Comparison of ENCODE assay signal across 28 mouse cellular contexts in genomic region chr7:79425804-79426203, GRCm38 (mm10). TPM values are rescaled to one million over a fixed set of nuclear protein-coding genes. Genes with fewer than 3 reads are reported as not detected.
A peak's percentile ranks its signal among the peaks of the same experiment; 100 is the strongest.
DNase-seq lines count a peak whose midpoint lies in the region; ATAC-seq and TF ChIP-seq lines count a peak whose summit lies in the region.
"Had no signal": no experiment of that assay in that cellular context is flagged by ENCODE, and none has a peak within 500 bp of the region (broad histone marks: within the 10 kb centered on the region; RNA-seq: fewer than 3 reads in every experiment).

No protein-coding gene starts in this region.

- H3K9me3 ChIP-seq in forebrain, embryonic 14.5 days (replicated peaks; ENCODE audit: control insufficient read depth, low read length): no peaks in the 10 kb centered on the region
- no peaks in the 10 kb centered on the region for H3K9me3 ChIP-seq in forebrain, embryonic 15.5 days
- no peaks in the 10 kb centered on the region for H3K9me3 ChIP-seq in limb, embryonic 14.5 days (ENCODE audit: control insufficient read depth, low read length)
- H3K9me3 ChIP-seq: embryonic facial prominence, embryonic 10.5 days; kidney, embryonic 15.5 days; liver, embryonic 13.5 days; stomach, embryonic 15.5 days had no signal

- no peak overlapping the region; the same call in 1 of the 2 replicates for H3K27ac ChIP-seq in forebrain, embryonic 14.5 days (ENCODE audit: low read depth, low read length)
- H3K27ac ChIP-seq in forebrain, embryonic 15.5 days (replicated peaks): no peak overlapping the region
- no peak overlapping the region; the same call in 1 of the 2 replicates for H3K27ac ChIP-seq in limb, embryonic 14.5 days (replicated peaks; ENCODE audit: low read depth, low read length)
- H3K27ac ChIP-seq: embryonic facial prominence, embryonic 10.5 days; gastrocnemius, adult 2 months; kidney, embryonic 15.5 days; liver, embryonic 13.5 days; stomach, embryonic 15.5 days had no signal

- H3K4me2 ChIP-seq in forebrain, embryonic 14.5 days (ENCODE audit: low read length): no peak overlapping the region
- H3K4me2 ChIP-seq in forebrain, embryonic 15.5 days (replicated peaks): no peak overlapping the region
- H3K4me2 ChIP-seq in limb, embryonic 14.5 days (replicated peaks; ENCODE audit: low read depth, low read length, severe bottlenecking): no peak overlapping the region
- H3K4me2 ChIP-seq: kidney, embryonic 15.5 days; liver, embryonic 13.5 days; lung, embryonic 14.5 days; stomach, embryonic 15.5 days had no signal

- no peaks in the 10 kb centered on the region for H3K36me3 ChIP-seq in forebrain, embryonic 14.5 days (ENCODE audit: control insufficient read depth, insufficient read depth, low read length)
- H3K36me3 ChIP-seq in forebrain, embryonic 15.5 days: no peaks in the 10 kb centered on the region
- H3K36me3 ChIP-seq in limb, embryonic 14.5 days (ENCODE audit: control insufficient read depth, insufficient read depth, low read length): 0 out of 2 replicates have a peak, but pooled peaks cover 3% of the 10 kb centered on the region

- H3K4me1 ChIP-seq in forebrain, embryonic 14.5 days (ENCODE audit: control insufficient read depth, insufficient read depth, low read length): no peaks in the 10 kb centered on the region
- no peaks in the 10 kb centered on the region for H3K4me1 ChIP-seq in forebrain, embryonic 15.5 days
- no peaks in the 10 kb centered on the region for H3K4me1 ChIP-seq in limb, embryonic 14.5 days (ENCODE audit: control insufficient read depth, insufficient read depth, low read length)
- H3K4me1 ChIP-seq: kidney, embryonic 15.5 days; liver, embryonic 13.5 days; stomach, embryonic 15.5 days had no signal

- no peak overlapping the region for H3K4me3 ChIP-seq in forebrain, embryonic 14.5 days (ENCODE audit: low read depth, low read length)
- H3K4me3 ChIP-seq in forebrain, embryonic 15.5 days: no peak overlapping the region
- H3K4me3 ChIP-seq in limb, embryonic 14.5 days (replicated peaks; ENCODE audit: low read length): no peak overlapping the region
- H3K4me3 ChIP-seq: embryonic facial prominence, embryonic 10.5 days; gastrocnemius, adult 2 months; kidney, embryonic 15.5 days; liver, embryonic 13.5 days; stomach, embryonic 15.5 days had no signal

- H3K27me3 ChIP-seq in forebrain, embryonic 14.5 days (replicated peaks; ENCODE audit: control insufficient read depth, insufficient read depth, low read length): no peaks in the 10 kb centered on the region
- no peaks in the 10 kb centered on the region for H3K27me3 ChIP-seq in forebrain, embryonic 15.5 days
- H3K27me3 ChIP-seq in limb, embryonic 14.5 days (ENCODE audit: control insufficient read depth, insufficient read depth, low read length): no peaks in the 10 kb centered on the region
- H3K27me3 ChIP-seq: kidney, embryonic 15.5 days; liver, embryonic 13.5 days; stomach, embryonic 15.5 days had no signal

- ATAC-seq in forebrain, embryonic 14.5 days: no peak
- ATAC-seq in forebrain, embryonic 15.5 days (replicated peaks): no peak
- ATAC-seq in limb, embryonic 14.5 days (ENCODE audit: low FRiP score, low read depth): no peak
- no peak for ATAC-seq in megakaryocyte progenitor cell, adult 5-6 weeks (replicated peaks; ENCODE audit: poor library complexity)

- WGBS in forebrain, embryonic 14.5 days: 89% methylated on average over 10 of the region's 10 CpGs
- 76% methylated on average over 10 of the region's 10 CpGs for WGBS in forebrain, embryonic 15.5 days
- 70% methylated on average over 10 of the region's 10 CpGs for WGBS in limb, embryonic 14.5 days

- H3K9ac ChIP-seq in forebrain, embryonic 14.5 days (ENCODE audit: low read length): no peak overlapping the region
- H3K9ac ChIP-seq in forebrain, embryonic 15.5 days (replicated peaks): no peak overlapping the region
- H3K9ac ChIP-seq in limb, embryonic 14.5 days (ENCODE audit: low read depth, low read length, severe bottlenecking): peak overlapping the region; percentile 12; the same call in 1 of the 2 replicates
- H3K9ac ChIP-seq: kidney, embryonic 15.5 days; liver, embryonic 13.5 days; lung, embryonic 14.5 days; stomach, embryonic 15.5 days had no signal

- TF ChIP-seq POLR2A in limb, embryonic 14.5 days (IDR thresholded peaks at IDR 0.05; ENCODE audit: borderline replicate concordance, extremely low read depth, insufficient read depth, insufficient read length): no peak

- peak; percentile 4 for DNase-seq in forebrain, embryonic 14.5 days (ENCODE audit: low spot score)
- peak; percentile 6 to 16 for DNase-seq in layer of hippocampus, postnatal 14 days (ENCODE audit: low spot score in 2 of 2)
- no peak for DNase-seq in layer of hippocampus, adult 11-12 months (ENCODE audit: low spot score)
- DNase-seq in Muller cell, postnatal 12 days (ENCODE audit: inconsistent ontology term): peak; percentile 31
- no peak for DNase-seq in limb, embryonic 14.5 days (ENCODE audit: low spot score)
- DNase-seq: adrenal gland, postnatal 36 days; cerebellum, adult 11-12 months; cerebellum, postnatal 10 days; gastrocnemius, adult 2 months; kidney, adult 11 months; kidney, postnatal 36 days; layer of hippocampus, adult 9-11 months; left cerebral cortex, postnatal 4 days; liver, embryonic 13.5 days; lung, embryonic 14.5 days; lung, postnatal 36 days; thymus, adult 18-20 months; thymus, postnatal 36 days had no signal

RNA-seq across cellular contexts. Expression of gene Fanci, which starts 34.1 kb away (rescaled TPM):
- 6.3 and 6.9 TPM in 2 replicates for polyA plus RNA-seq in forebrain, embryonic 14.5 days (2014; fragmentation: Nextera tagmentation; extraction: Ambion mirVana)
- 5.8 and 7.2 TPM in 2 replicates for polyA plus RNA-seq in forebrain, embryonic 15.5 days (2015; fragmentation: Nextera tagmentation; extraction: Ambion mirVana)
- total RNA-seq in layer of hippocampus, postnatal 14 days (2021): 1 to 10 TPM in 1 of 2 experiments, under 1 TPM in 1; 0.71 to 1.6 TPM
- 5.9 and 6.8 TPM in 2 replicates for polyA plus RNA-seq in limb, embryonic 14.5 days (2012; rRNA removed)
- polyA plus RNA-seq in limb, embryonic 14.5 days (2014; fragmentation: Nextera tagmentation; extraction: Ambion mirVana): 6.8 and 8.4 TPM in 2 replicates
- 11.5 and 11.9 TPM in 2 replicates for total RNA-seq in megakaryocyte progenitor cell, adult 5-6 weeks (2015)
- total RNA-seq in megakaryocyte progenitor cell, adult 5-6 weeks (2017): 22.8 and 24.8 TPM in 2 replicates

RNA-seq across cellular contexts. Expression of gene Rlbp1, which starts 39.0 kb away (rescaled TPM):
- polyA plus RNA-seq in forebrain, embryonic 14.5 days (2014; fragmentation: Nextera tagmentation; extraction: Ambion mirVana): 80.0 and 81.0 TPM in 2 replicates
- polyA plus RNA-seq in forebrain, embryonic 15.5 days (2015; fragmentation: Nextera tagmentation; extraction: Ambion mirVana): 85.6 and 86.8 TPM in 2 replicates
- total RNA-seq in layer of hippocampus, postnatal 14 days (2021): 10 to 100 TPM; 16.8 to 19.0 TPM
- 4.7 and 6.2 TPM in 2 replicates for polyA plus RNA-seq in limb, embryonic 14.5 days (2012; rRNA removed)
- 1.7 and 2.0 TPM in 2 replicates for polyA plus RNA-seq in limb, embryonic 14.5 days (2014; fragmentation: Nextera tagmentation; extraction: Ambion mirVana)
- not detected in 2 replicates for total RNA-seq in megakaryocyte progenitor cell, adult 5-6 weeks (2015)
- not detected in 2 replicates for total RNA-seq in megakaryocyte progenitor cell, adult 5-6 weeks (2017)
- total RNA-seq: adrenal gland, postnatal 36 days; gastrocnemius, adult 2 months; gastrocnemius, postnatal 4 days; heart, adult 8-10 months; heart, postnatal 25 days; megakaryocyte-erythroid progenitor cell, adult 5-6 weeks had no signal
- polyA plus RNA-seq: heart, embryonic 14.5 days had no signal

RNA-seq across cellular contexts. Expression of gene Polg, which starts 40.4 kb away (rescaled TPM):
- polyA plus RNA-seq in forebrain, embryonic 14.5 days (2014; fragmentation: Nextera tagmentation; extraction: Ambion mirVana): 20.2 and 23.4 TPM in 2 replicates
- polyA plus RNA-seq in forebrain, embryonic 15.5 days (2015; fragmentation: Nextera tagmentation; extraction: Ambion mirVana): 32.9 and 35.8 TPM in 2 replicates
- total RNA-seq in layer of hippocampus, postnatal 14 days (2021): 10 to 100 TPM; 84.1 to 90.7 TPM
- polyA plus RNA-seq in limb, embryonic 14.5 days (2012; rRNA removed): 59.8 and 71.9 TPM in 2 replicates
- polyA plus RNA-seq in limb, embryonic 14.5 days (2014; fragmentation: Nextera tagmentation; extraction: Ambion mirVana): 37.6 and 42.8 TPM in 2 replicates
- total RNA-seq in megakaryocyte progenitor cell, adult 5-6 weeks (2015): 21.2 and 22.5 TPM in 2 replicates
- total RNA-seq in megakaryocyte progenitor cell, adult 5-6 weeks (2017): 41.3 and 52.0 TPM in 2 replicates

Comparison
In these comparisons a context has a peak if more than half of its experiments do, and no peak if none do; other contexts are left out.
1. DNase-seq: peak in forebrain, embryonic 14.5 days (single experiment), layer of hippocampus, postnatal 14 days (2 of 2) and Muller cell, postnatal 12 days (single experiment); none in layer of hippocampus, adult 11-12 months (single experiment) and limb, embryonic 14.5 days (single experiment).
2. RNA of gene Rlbp1, which starts 39.0 kb away (polyA plus RNA-seq): 85.6 to 86.8 TPM in forebrain, embryonic 15.5 days and 80.0 to 81.0 TPM in forebrain, embryonic 14.5 days; 1.7 to 6.2 TPM in limb, embryonic 14.5 days; every median in the first group is over 10 times any median in the second.